Mouse (Mus musculus) embryonic fibroblast, embryonic 13.5 days (primary cell): Measurements from ENCODE around the gene Tsc22d1. TPM values are rescaled to one million over a fixed set of nuclear protein-coding genes. Genes with fewer than 3 reads are reported as not detected.
A peak's percentile ranks its signal among the peaks of the same experiment; 100 is the strongest.

Source experiments
- H3K27ac ChIP-seq: 2 replicates; pipeline ENCODE4 v1.5.1; 2012; ENCODE audit warnings: low read length, control low read depth, inconsistent platforms; ENCODE audit not compliant: insufficient read depth
- H3K4me1 ChIP-seq: 2 replicates; pipeline ENCODE4 v1.6.1; 2011; ENCODE audit warnings: low read length; ENCODE audit not compliant: control insufficient read depth, insufficient read depth
- H3K4me3 ChIP-seq: 2 replicates; pipeline ENCODE4 v1.5.1; 2011; ENCODE audit warnings: mild to moderate bottlenecking, control low read depth, low read length; ENCODE audit not compliant: insufficient read depth
- CTCF ChIP-seq: IDR thresholded peaks from 2 replicates; pipeline ENCODE4 v1.5.1; 2011; ENCODE audit warnings: mild to moderate bottlenecking, control low read depth, low read length, moderate library complexity, borderline replicate concordance; ENCODE audit not compliant: insufficient read depth
- POLR2A ChIP-seq: IDR thresholded peaks from 2 replicates; pipeline ENCODE4 v1.6.1; 2011; ENCODE audit warnings: low read depth, mild to moderate bottlenecking, control low read depth, low read length, moderate library complexity
- polyA plus RNA-seq: library from polyadenylated mRNA; stranded (reverse); fragments of >200 nt; gene quantifications from 2 replicates; pipeline ENCODE4 v1.2.4, GENCODE M21; 2011; ENCODE audit warnings: low read depth; ENCODE audit not compliant: missing spikeins, insufficient read length

The Tsc22d1 gene
- polyA plus RNA-seq, 1 experiment = 370 TPM

- H3K4me3 ChIP-seq = no peak overlapping the region
- peaks cover 28% of the 10 kb centered on the region for H3K4me1 ChIP-seq
- TF ChIP-seq POLR2A = no peak
- no peak for TF ChIP-seq CTCF
- peak overlapping the region; percentile 80 for H3K27ac ChIP-seq
Observed at GRCm38 (mm10) chr14:76478076-76478475, 63.3 kb downstream of the Tsc22d1 start.

GRCm38 (mm10) chr14:76478616-76479015 lies 63.9 kb downstream of the Tsc22d1 start:
- peaks cover 28% of the 10 kb centered on the region for H3K4me1 ChIP-seq
- TF ChIP-seq POLR2A = no peak
- TF ChIP-seq CTCF = no peak

GRCm38 (mm10) chr14:76479867-76480266 lies 65.1 kb downstream of the Tsc22d1 start:
- H3K4me1 ChIP-seq = peaks cover 28% of the 10 kb centered on the region
- peak overlapping the region; percentile 44; the same call in 1 of the 2 replicates for H3K27ac ChIP-seq
- H3K4me3 ChIP-seq = no peak overlapping the region
- TF ChIP-seq POLR2A = no peak
- no peak for TF ChIP-seq CTCF

More at GRCm38 (mm10) chr14:76478616-76479015, 63.9 kb downstream of the Tsc22d1 start:
- Histone ChIP-seq H3K4me3 (no peak overlapping the region), H3K27ac (peak overlapping the region; percentile 89)

- Histone ChIP-seq H3K27ac (peak overlapping the region; percentile 44), H3K4me3 (no peak overlapping the region), H3K4me1 (peaks cover 28% of the 10 kb centered on the region)
- TF ChIP-seq POLR2A = no peak
Observed at GRCm38 (mm10) chr14:76480507-76480906, 65.7 kb downstream of the Tsc22d1 start.

- Histone ChIP-seq H3K4me3 (no peak overlapping the region), H3K4me1 (peaks cover 17% of the 10 kb centered on the region), H3K27ac (no peak overlapping the region)
- TF ChIP-seq POLR2A (no peak), CTCF (no peak)
Observed at GRCm38 (mm10) chr14:76483701-76484100, 68.9 kb downstream of the Tsc22d1 start.

GRCm38 (mm10) chr14:76487609-76488008 lies 72.8 kb downstream of the Tsc22d1 start:
- no peak overlapping the region for H3K27ac ChIP-seq
- no peak overlapping the region for H3K4me3 ChIP-seq
- H3K4me1 ChIP-seq = peaks cover under 1% of the 10 kb centered on the region; the same call in 1 of the 2 replicates
- no peak for TF ChIP-seq CTCF
- TF ChIP-seq POLR2A = no peak

GRCm38 (mm10) chr14:76488101-76489044 lies 73.6 kb downstream of the Tsc22d1 start:
- no peak overlapping the region for H3K27ac ChIP-seq
- no peaks in the 10 kb centered on the region for H3K4me1 ChIP-seq
- TF ChIP-seq CTCF (no peak), POLR2A (no peak)
- no peak overlapping the region for H3K4me3 ChIP-seq

GRCm38 (mm10) chr14:76489128-76489527 lies 74.4 kb downstream of the Tsc22d1 start:
- Histone ChIP-seq H3K27ac (no peak overlapping the region), H3K4me3 (no peak overlapping the region), H3K4me1 (no peaks in the 10 kb centered on the region)
- TF ChIP-seq POLR2A (no peak), CTCF (no peak)

- Histone ChIP-seq H3K4me3 (no peak overlapping the region), H3K27ac (no peak overlapping the region), H3K4me1 (no peaks in the 10 kb centered on the region)
- TF ChIP-seq CTCF (no peak), POLR2A (no peak)
Observed at GRCm38 (mm10) chr14:76495022-76495421, 80.3 kb downstream of the Tsc22d1 start.

- no peak for TF ChIP-seq POLR2A
- no peak for TF ChIP-seq CTCF
- no peak overlapping the region for H3K27ac ChIP-seq
- no peaks in the 10 kb centered on the region for H3K4me1 ChIP-seq
- no peak overlapping the region for H3K4me3 ChIP-seq
Observed at GRCm38 (mm10) chr14:76497187-76497586, 82.4 kb downstream of the Tsc22d1 start.

- H3K27ac ChIP-seq = no peak overlapping the region
- H3K4me1 ChIP-seq = no peaks in the 10 kb centered on the region
- no peak for TF ChIP-seq CTCF
- no peak for TF ChIP-seq POLR2A
- H3K4me3 ChIP-seq = no peak overlapping the region
Observed at GRCm38 (mm10) chr14:76498210-76498609, 83.4 kb downstream of the Tsc22d1 start.
